Mouse (Mus musculus) hindbrain, embryonic 14.5 days (tissue): Measurements from ENCODE around the gene Auts2. TPM values are rescaled to one million over a fixed set of nuclear protein-coding genes. Genes with fewer than 3 reads are reported as not detected.

Source experiments
- ATAC-seq: fragments of 200-750 bp; cut with Nextera tagmentation; 2 replicates; pipeline ENCODE4 v1.8.0; 2017; ENCODE audit warnings: moderate number of reproducible peaks, mild to moderate bottlenecking, moderate TSS enrichment, moderate library complexity; ENCODE audit not compliant: low FRiP score
- DNase-seq: peaks from one replicate; pipeline ENCODE4 v3.0.0-alpha.2; 2015; ENCODE audit warnings: low spot score
- H3K27ac ChIP-seq: fragments of 300-500 bp; sonication (generic); 2 replicates; pipeline ENCODE4 v1.5.1; 2014; ENCODE audit warnings: mild to moderate bottlenecking, moderate library complexity
- H3K27me3 ChIP-seq: fragments of 300-500 bp; sonication (generic); 2 replicates; pipeline ENCODE4 v1.6.1; 2014; ENCODE audit warnings: mild to moderate bottlenecking, low read length, mixed read lengths; ENCODE audit not compliant: control insufficient read depth, insufficient read depth
- H3K36me3 ChIP-seq: fragments of 300-500 bp; sonication (generic); replicated peaks from 2 replicates; pipeline ENCODE4 v1.6.1; 2014; ENCODE audit not compliant: control insufficient read depth, insufficient read depth
- H3K4me1 ChIP-seq: fragments of 300-500 bp; sonication (generic); replicated peaks from 2 replicates; pipeline ENCODE4 v1.6.1; 2014; ENCODE audit warnings: antibody characterized with exemption, low read length, mixed read lengths; ENCODE audit not compliant: control insufficient read depth, insufficient read depth
- H3K4me2 ChIP-seq: fragments of 300-500 bp; sonication (generic); replicated peaks from 2 replicates; pipeline ENCODE4 v1.6.1; 2014; ENCODE audit warnings: mild to moderate bottlenecking, moderate library complexity
- H3K4me3 ChIP-seq: fragments of 300-500 bp; sonication (generic); replicated peaks from 2 replicates; pipeline ENCODE4 v1.5.1; 2014; ENCODE audit warnings: mild to moderate bottlenecking, low read length
- H3K9ac ChIP-seq: fragments of 300-500 bp; sonication (generic); 2 replicates; pipeline ENCODE4 v1.6.1; 2014
- H3K9me3 ChIP-seq: fragments of 300-500 bp; sonication (generic); 2 replicates; pipeline ENCODE4 v1.6.1; 2016; ENCODE audit warnings: low read length; ENCODE audit not compliant: control insufficient read depth
- WGBS: fragments of 180-500 bp; shearing (Covaris S2); extraction: QIAGEN DNeasy Blood & Tissue Kit; methylation state at CpG from one replicate; pipeline ENCODE4 v1.1.7; 2014; 5-methylcytosine and 5-hydroxymethylcytosine counted together
- polyA plus RNA-seq: library from polyadenylated mRNA; unstranded; fragments of >200 nt; fragmentation: Nextera tagmentation; extraction: Ambion mirVana; gene quantifications from 2 replicates; pipeline ENCODE4 v1.2.1, GENCODE M21; 2014

Auts2 gene
- polyA plus RNA-seq, 1 experiment from 2014 or later = 61.8 TPM

DNA sequence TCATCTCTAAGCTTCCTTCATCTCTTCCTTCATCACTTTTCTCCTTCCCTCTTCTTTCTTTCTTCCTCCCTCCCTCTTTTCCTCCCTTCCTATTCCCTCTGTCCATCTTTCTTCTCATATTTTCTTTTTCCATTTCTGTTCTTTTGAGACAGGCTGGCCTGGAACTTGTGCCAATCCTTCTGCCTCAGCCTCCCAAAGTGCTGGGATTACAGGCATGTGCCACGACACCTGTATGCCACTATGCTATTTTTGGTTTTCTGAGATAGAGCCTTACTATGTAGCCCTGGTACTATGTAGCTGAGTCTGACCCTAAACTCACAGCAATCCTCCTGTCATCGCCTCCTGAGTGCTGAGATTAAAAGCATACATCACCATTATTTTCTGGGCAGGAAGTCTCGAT lies 1023.6 kb downstream of the Auts2 start:
- H3K4me3 ChIP-seq = no peak overlapping the region
- no peak overlapping the region for H3K27ac ChIP-seq
- no peaks in the 10 kb centered on the region for H3K9me3 ChIP-seq
- peaks cover 38% of the 10 kb centered on the region for H3K4me1 ChIP-seq
- 90% methylated on average over 3 of the region's 3 CpGs for WGBS
- H3K27me3 ChIP-seq = no peaks in the 10 kb centered on the region
- no peak overlapping the region for H3K4me2 ChIP-seq
- H3K36me3 ChIP-seq = no peaks in the 10 kb centered on the region
- no peak overlapping the region for H3K9ac ChIP-seq
- ATAC-seq (no peak), DNase-seq (no peak)

GRCm38 (mm10) chr5:131517677-131518076 lies 1025.5 kb downstream of the Auts2 start:
- Histone ChIP-seq H3K4me1 (peaks cover 31% of the 10 kb centered on the region), H3K27ac (no peak overlapping the region), H3K36me3 (no peaks in the 10 kb centered on the region), H3K4me2 (no peak overlapping the region), H3K4me3 (no peak overlapping the region), H3K9me3 (no peaks in the 10 kb centered on the region), H3K27me3 (no peaks in the 10 kb centered on the region), H3K9ac (no peak overlapping the region)
- 68% methylated on average over 4 of the region's 4 CpGs for WGBS
- no peak for DNase-seq
- no peak for ATAC-seq

DNA sequence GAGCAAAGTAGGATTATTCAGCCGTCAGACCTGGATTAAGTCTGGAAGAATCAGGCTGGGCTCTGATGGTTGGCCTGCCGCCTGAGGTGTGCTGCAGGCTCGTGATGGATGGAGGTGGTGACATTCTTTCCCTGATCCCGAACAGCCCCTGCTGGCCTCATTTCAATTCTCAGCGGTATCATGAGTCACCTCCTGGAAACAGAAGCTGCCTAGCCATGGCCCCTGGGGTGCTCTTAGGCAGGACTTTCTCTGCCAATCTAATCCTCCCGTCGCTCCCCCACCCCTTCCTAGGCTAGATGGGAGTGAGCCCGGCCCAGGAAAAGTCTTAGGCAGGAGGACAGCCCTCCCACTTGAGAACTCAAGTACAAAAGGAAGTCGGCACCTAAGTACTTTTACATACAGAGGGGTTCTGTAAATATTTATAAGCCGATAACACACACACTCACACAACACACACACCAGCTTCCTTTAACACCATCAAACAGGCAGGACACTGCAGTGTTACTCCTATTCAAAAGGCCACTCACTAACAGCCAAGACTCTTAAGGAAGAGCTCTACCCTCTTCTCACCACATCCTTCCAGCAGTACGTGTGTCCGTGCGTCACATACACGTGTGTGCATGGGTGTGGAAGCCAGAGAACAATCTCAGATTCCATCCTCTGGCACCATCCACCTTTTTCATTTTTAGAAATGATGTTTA lies 1027.3 kb downstream of the Auts2 start:
- Histone ChIP-seq H3K27ac (no peak overlapping the region; the same call in 1 of the 2 replicates), H3K36me3 (no peaks in the 10 kb centered on the region), H3K9me3 (no peaks in the 10 kb centered on the region), H3K27me3 (no peaks in the 10 kb centered on the region), H3K4me1 (peaks cover 31% of the 10 kb centered on the region), H3K9ac (no peak overlapping the region), H3K4me3 (no peak overlapping the region), H3K4me2 (no peak overlapping the region)
- no peak; the same call in 1 of the 2 replicates for ATAC-seq
- DNase-seq = no peak
- 25% methylated on average over 14 of the region's 14 CpGs for WGBS

DNA sequence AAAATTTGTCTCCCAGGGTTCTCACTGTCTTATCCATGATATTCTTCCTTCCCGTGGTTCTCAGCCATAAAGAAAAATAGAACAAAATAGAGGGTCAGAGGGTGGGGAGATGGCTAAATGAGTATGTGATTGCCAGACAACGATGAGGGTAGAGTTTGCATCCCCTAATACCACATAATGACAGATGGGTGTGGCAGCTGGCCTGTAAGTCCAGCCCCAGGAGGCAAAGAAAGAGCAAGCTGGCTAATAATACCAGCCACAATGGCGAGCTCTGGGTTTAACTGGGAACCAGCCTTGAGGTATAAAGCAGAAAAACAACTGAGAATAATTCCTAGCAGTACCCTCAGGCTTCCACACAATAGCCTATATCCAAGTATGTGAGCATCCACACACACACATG lies 1029.4 kb downstream of the Auts2 start:
- no peak for DNase-seq
- H3K9me3 ChIP-seq = no peaks in the 10 kb centered on the region
- H3K36me3 ChIP-seq = no peaks in the 10 kb centered on the region
- H3K27me3 ChIP-seq = no peaks in the 10 kb centered on the region
- H3K9ac ChIP-seq = no peak overlapping the region
- WGBS = 21% methylated on average over 3 of the region's 3 CpGs
- H3K4me2 ChIP-seq = no peak overlapping the region
- no peak for ATAC-seq
- no peak overlapping the region for H3K4me3 ChIP-seq
- peaks cover 31% of the 10 kb centered on the region for H3K4me1 ChIP-seq
- no peak overlapping the region for H3K27ac ChIP-seq

DNA sequence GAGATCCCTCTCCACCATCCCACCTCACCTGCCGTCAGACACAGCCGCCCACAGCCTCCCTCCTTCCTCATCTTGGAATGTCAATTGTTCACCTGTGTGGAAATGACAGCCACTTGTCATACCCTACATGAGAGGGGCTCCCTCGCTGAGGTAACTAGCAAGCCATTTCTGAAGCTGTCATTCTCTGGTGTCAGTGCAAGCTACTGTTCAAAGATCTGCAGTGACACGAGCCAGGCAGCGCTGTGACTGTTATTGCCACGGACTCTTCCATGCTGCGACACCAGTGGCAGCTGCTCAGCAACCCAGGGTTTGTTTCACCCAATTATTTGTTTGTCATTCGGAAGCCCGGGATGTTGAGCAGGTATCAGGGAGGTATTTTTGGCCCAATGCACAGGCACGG lies 1030.5 kb downstream of the Auts2 start:
- no peak for DNase-seq

GRCm38 (mm10) chr5:131510659-131511058 lies 1032.5 kb downstream of the Auts2 start:
- H3K4me1 ChIP-seq = peaks cover 9% of the 10 kb centered on the region; the same call in 1 of the 2 replicates
- H3K9ac ChIP-seq = no peak overlapping the region
- ATAC-seq (no peak), DNase-seq (no peak)
- H3K9me3 ChIP-seq = no peaks in the 10 kb centered on the region
- no peak overlapping the region for H3K4me2 ChIP-seq
- WGBS = 79% methylated on average over 5 of the region's 5 CpGs
- peaks cover 8% of the 10 kb centered on the region; the same call in 1 of the 2 replicates for H3K36me3 ChIP-seq
- H3K27me3 ChIP-seq = no peaks in the 10 kb centered on the region
- no peak overlapping the region for H3K27ac ChIP-seq
- no peak overlapping the region for H3K4me3 ChIP-seq

More for the DNA sequence above, 1030.5 kb downstream of the Auts2 start:
- 82% methylated on average over 10 of the region's 10 CpGs for WGBS
- no peak for ATAC-seq
- H3K9ac ChIP-seq = no peak overlapping the region
- H3K4me3 ChIP-seq = no peak overlapping the region
- peaks cover 23% of the 10 kb centered on the region for H3K4me1 ChIP-seq
- H3K27ac ChIP-seq = no peak overlapping the region
- H3K27me3 ChIP-seq = no peaks in the 10 kb centered on the region
- 0 out of 2 replicates have a peak, but pooled peaks cover 4% of the 10 kb centered on the region for H3K36me3 ChIP-seq
- H3K9me3 ChIP-seq = no peaks in the 10 kb centered on the region
- H3K4me2 ChIP-seq = no peak overlapping the region

DNA sequence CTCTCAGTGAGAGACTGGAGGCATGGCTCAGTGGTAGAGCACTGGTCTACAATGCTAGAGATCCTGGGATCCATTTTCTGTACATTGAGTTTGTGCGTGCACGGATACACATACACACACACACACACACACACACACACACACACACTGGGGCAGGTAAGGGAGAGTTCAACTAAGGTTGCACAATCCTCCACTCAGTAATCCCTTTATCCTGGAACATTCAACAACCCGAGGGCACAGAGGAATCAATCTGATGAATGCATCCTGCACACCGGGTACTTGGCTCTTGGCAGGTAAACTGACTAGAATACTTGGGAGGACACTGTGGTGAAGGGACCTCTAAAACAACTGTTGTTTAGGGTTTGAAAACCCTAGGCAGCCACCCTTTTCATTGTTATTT lies 1033.8 kb downstream of the Auts2 start:
- peaks cover 8% of the 10 kb centered on the region; the same call in 1 of the 2 replicates for H3K36me3 ChIP-seq
- H3K27ac ChIP-seq = no peak overlapping the region
- no peak overlapping the region for H3K4me3 ChIP-seq
- H3K4me2 ChIP-seq = no peak overlapping the region
- WGBS = 94% methylated on average over 4 of the region's 4 CpGs
- H3K9me3 ChIP-seq = no peaks in the 10 kb centered on the region
- no peak overlapping the region for H3K9ac ChIP-seq
- ATAC-seq (no peak), DNase-seq (no peak)
- peaks cover 4% of the 10 kb centered on the region; the same call in 1 of the 2 replicates for H3K4me1 ChIP-seq
- no peaks in the 10 kb centered on the region for H3K27me3 ChIP-seq

DNA sequence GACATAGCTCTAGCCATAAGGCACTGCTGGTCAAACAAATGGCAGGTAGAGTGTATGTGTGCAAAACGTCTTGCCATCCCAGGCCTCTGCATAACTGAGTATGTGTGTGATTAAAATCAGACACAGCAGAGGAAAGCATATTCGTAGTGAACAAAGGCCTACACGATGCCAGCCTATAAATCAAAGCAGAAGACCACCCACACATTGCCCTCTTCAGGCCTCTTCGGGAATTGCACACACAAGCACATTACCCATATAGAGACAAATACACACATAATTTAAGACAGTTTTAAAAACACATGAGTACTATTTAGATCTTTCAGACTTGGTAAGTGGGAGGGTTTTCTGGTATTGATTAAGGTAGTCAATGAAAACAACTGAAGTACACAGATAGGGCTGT lies 1044.3 kb downstream of the Auts2 start:
- WGBS = 97% methylated on average over 4 of the region's 4 CpGs
- Histone ChIP-seq H3K9me3 (no peaks in the 10 kb centered on the region), H3K9ac (no peak overlapping the region), H3K36me3 (no peaks in the 10 kb centered on the region; the same call in 1 of the 2 replicates), H3K27me3 (no peaks in the 10 kb centered on the region), H3K4me3 (no peak overlapping the region), H3K4me2 (no peak overlapping the region), H3K4me1 (no peaks in the 10 kb centered on the region), H3K27ac (no peak overlapping the region)
- no peak for ATAC-seq
- no peak for DNase-seq

DNA sequence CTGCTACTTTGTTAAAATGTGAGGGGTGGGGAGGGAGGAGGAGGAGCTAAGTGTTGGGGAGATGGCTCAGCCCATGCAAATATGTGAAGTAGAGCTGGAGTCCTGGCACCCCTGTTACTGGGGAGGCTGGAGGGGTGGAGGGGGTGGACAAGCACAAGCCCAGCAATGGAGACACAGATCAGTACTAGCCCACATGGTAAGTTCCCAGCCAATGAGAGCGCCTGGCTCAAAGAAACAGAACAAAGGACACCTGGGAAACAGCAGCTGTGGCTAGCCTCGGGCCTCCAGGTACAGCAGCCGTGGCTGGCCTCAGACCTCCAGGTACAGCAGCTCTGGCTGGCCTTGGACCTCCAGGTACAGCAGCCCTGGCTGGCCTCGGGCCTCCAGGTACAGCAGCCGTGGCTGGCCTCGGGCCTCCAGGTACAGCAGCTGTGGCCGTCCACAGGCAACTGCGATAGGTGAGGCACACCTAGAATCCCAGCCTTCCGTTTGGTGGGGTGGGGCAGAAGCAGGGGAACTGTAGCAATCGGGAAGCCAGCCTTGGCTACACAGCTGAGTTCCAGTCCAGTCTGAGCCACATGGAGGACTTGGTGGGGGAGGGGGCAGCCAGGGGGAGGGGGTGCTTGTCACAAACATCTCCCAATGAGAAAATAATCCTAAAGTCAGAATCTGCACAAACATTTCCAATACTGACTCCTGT lies 1046.5 kb downstream of the Auts2 start:
- H3K27me3 ChIP-seq = no peaks in the 10 kb centered on the region
- H3K36me3 ChIP-seq = no peaks in the 10 kb centered on the region; the same call in 1 of the 2 replicates
- no peak for DNase-seq
- H3K9ac ChIP-seq = no peak overlapping the region
- H3K4me2 ChIP-seq = no peak overlapping the region
- H3K27ac ChIP-seq = no peak overlapping the region
- 95% methylated on average over 10 of the region's 10 CpGs for WGBS
- H3K4me1 ChIP-seq = no peaks in the 10 kb centered on the region
- H3K9me3 ChIP-seq = no peaks in the 10 kb centered on the region
- no peak overlapping the region for H3K4me3 ChIP-seq
- ATAC-seq = peak; percentile 48; the same call in 1 of the 2 replicates
